Mouse (Mus musculus): ENCODE results near the gene 1110008P14Rik.

The 1110008P14Rik gene

GRCm38 (mm10) chr2:32411407-32411806 is 29.7 kb upstream of the 1110008P14Rik start:
- in situ Hi-C loops (cut with MboI, MseI), result no loop called here

- in situ Hi-C loops (cut with MboI, MseI), result loop anchor here in 1 of 2 experiments (10.0 kb wide), 1 partner anchor 286 kb away; no protein-coding TSS in a partner anchor
Measured at GRCm38 (mm10) chr2:32408429-32409424, 27.0 kb upstream of the 1110008P14Rik start.

- in situ Hi-C loops (cut with MboI, MseI), result loop anchor here in 1 of 2 experiments (10.0 kb wide), 1 partner anchor 288 kb away; no protein-coding TSS in a partner anchor
Measured at GRCm38 (mm10) chr2:32407144-32407824, 25.5 kb upstream of the 1110008P14Rik start.

- in situ Hi-C loops (cut with MboI, MseI), result loop anchor here (5.0 to 10.0 kb wide), 2 partner anchors 163 to 290 kb away; no protein-coding TSS in a partner anchor
Measured at GRCm38 (mm10) chr2:32404663-32405062, 22.9 kb upstream of the 1110008P14Rik start.

GRCm38 (mm10) chr2:32396695-32397094 is 15.0 kb upstream of the 1110008P14Rik start:
- in situ Hi-C loops (cut with MboI, MseI), result no loop called here

- in situ Hi-C loops (cut with MboI, MseI), result no loop called here
Measured at GRCm38 (mm10) chr2:32395946-32396621, 14.3 kb upstream of the 1110008P14Rik start.

GRCm38 (mm10) chr2:32395484-32395945 is 13.8 kb upstream of the 1110008P14Rik start, which contains the start of gene Ptges2:
Gene Ptges2, plus strand, starts transcription at chr2:32395896.
- in situ Hi-C loops (cut with MboI, MseI), result no loop called here

- in situ Hi-C loops (cut with MboI, MseI), result no loop called here
Measured at GRCm38 (mm10) chr2:32394973-32395372, 13.2 kb upstream of the 1110008P14Rik start.

GRCm38 (mm10) chr2:32392063-32392462 is 10.3 kb upstream of the 1110008P14Rik start:
- in situ Hi-C loops (cut with MboI, MseI), result no loop called here

- in situ Hi-C loops (cut with MboI, MseI), result no loop called here
Measured at GRCm38 (mm10) chr2:32390871-32391270, 9.1 kb upstream of the 1110008P14Rik start.

- in situ Hi-C loops (cut with MboI, MseI), result no loop called here
Measured at GRCm38 (mm10) chr2:32389157-32389556, 7.4 kb upstream of the 1110008P14Rik start.

- in situ Hi-C loops (cut with MboI, MseI), result no loop called here
Measured at GRCm38 (mm10) chr2:32387706-32388490, 6.2 kb upstream of the 1110008P14Rik start, which contains the start of gene Lcn2. Gene Lcn2, minus strand, starts transcription at chr2:32388252.

- in situ Hi-C loops (cut with MboI, MseI), result no loop called here
Measured at GRCm38 (mm10) chr2:32382689-32383088, 951 bp upstream of the 1110008P14Rik start.

- in situ Hi-C loops (cut with MboI, MseI), result no loop called here
Measured at GRCm38 (mm10) chr2:32381141-32381774, 480 bp downstream of the 1110008P14Rik start.

- in situ Hi-C loops (cut with MboI, MseI), result no loop called here
Measured at GRCm38 (mm10) chr2:32380001-32380500, 1.7 kb downstream of the 1110008P14Rik start.

- in situ Hi-C loops (cut with MboI, MseI), result no loop called here
Measured at GRCm38 (mm10) chr2:32376963-32377362, 4.8 kb downstream of the 1110008P14Rik start.

- in situ Hi-C loops (cut with MboI, MseI), result no loop called here
Measured at GRCm38 (mm10) chr2:32375317-32375940, 6.3 kb downstream of the 1110008P14Rik start.

GRCm38 (mm10) chr2:32374191-32374590 is 7.5 kb downstream of the 1110008P14Rik start:
- in situ Hi-C loops (cut with MboI, MseI), result no loop called here

- in situ Hi-C loops (cut with MboI, MseI), result no loop called here
Measured at GRCm38 (mm10) chr2:32367315-32367714, 14.4 kb downstream of the 1110008P14Rik start.
